ENCODE assay signal across 12 mouse cellular contexts in genomic region chr13:60105286-60105685, GRCm38 (mm10).
A peak's percentile ranks its signal among the peaks of the same experiment; 100 is the strongest.
DNase-seq lines count a peak whose midpoint lies in the region; ATAC-seq lines count a peak whose summit lies in the region.
"Had no signal": no experiment of that assay in that cellular context is flagged by ENCODE, and none has a peak within 500 bp of the region (broad histone marks: within the 10 kb centered on the region; RNA-seq: fewer than 3 reads in every experiment).

No protein-coding gene starts in this region.

- no peaks in the 10 kb centered on the region for H3K9me3 ChIP-seq in heart, embryonic 10.5 days
- H3K9me3 ChIP-seq in liver, embryonic 12.5 days (replicated peaks): no peaks in the 10 kb centered on the region

- no peak overlapping the region for H3K4me3 ChIP-seq in heart, embryonic 10.5 days
- H3K4me3 ChIP-seq in liver, embryonic 12.5 days: no peak overlapping the region

- 85% methylated on average over 9 of the region's 9 CpGs for WGBS in heart, embryonic 10.5 days
- 65% methylated on average over 9 of the region's 9 CpGs for WGBS in liver, embryonic 12.5 days (ENCODE audit: insufficient replicate concordance)

- no peak overlapping the region for H3K9ac ChIP-seq in liver, embryonic 12.5 days

- H3K27ac ChIP-seq in heart, embryonic 10.5 days: no peak overlapping the region
- no peak overlapping the region for H3K27ac ChIP-seq in liver, embryonic 12.5 days

- no peak for ATAC-seq in liver, embryonic 12.5 days
- ATAC-seq: activated CD4-positive, CD25-positive, alpha-beta regulatory T cell, adult 4 months had no signal

- H3K27me3 ChIP-seq in heart, embryonic 10.5 days (ENCODE audit: insufficient read depth, poor library complexity, severe bottlenecking): no peaks in the 10 kb centered on the region
- no peaks in the 10 kb centered on the region for H3K27me3 ChIP-seq in liver, embryonic 12.5 days (replicated peaks)

- peaks cover 4% of the 10 kb centered on the region for H3K4me1 ChIP-seq in heart, embryonic 10.5 days
- H3K4me1 ChIP-seq in liver, embryonic 12.5 days: no peaks in the 10 kb centered on the region

- H3K4me2 ChIP-seq in liver, embryonic 12.5 days: no peak overlapping the region

- DNase-seq in cerebellum, adult 11 months: peak; percentile 12
- no peak for DNase-seq in cerebellum, adult 8-10 months
- peak; percentile 41 for DNase-seq in heart, embryonic 10.5 days (ENCODE audit: low spot score)
- DNase-seq in heart, postnatal 4 days: no peak
- peak; percentile 40 to 55 for DNase-seq in layer of hippocampus, postnatal 10 days (ENCODE audit: low spot score in 2 of 2)
- peak; percentile 82 for DNase-seq in right cerebral cortex, postnatal 10 days (ENCODE audit: low spot score in 2 of 2)
- DNase-seq in embryo, embryonic 9.5 days (ENCODE audit: extremely low spot score): no peak
- DNase-seq: heart, adult 18-20 months; kidney, adult 8-10 months; lung, postnatal 10 days had no signal

- no peaks in the 10 kb centered on the region for H3K36me3 ChIP-seq in heart, embryonic 10.5 days
- H3K36me3 ChIP-seq in liver, embryonic 12.5 days: no peaks in the 10 kb centered on the region

Comparison
In these comparisons a context has a peak if more than half of its experiments do, and no peak if none do; other contexts are left out.
1. DNase-seq: peak in cerebellum, adult 11 months (single experiment), heart, embryonic 10.5 days (single experiment), layer of hippocampus, postnatal 10 days (2 of 2) and right cerebral cortex, postnatal 10 days (2 of 2); none in cerebellum, adult 8-10 months (single experiment), heart, postnatal 4 days (single experiment) and embryo, embryonic 9.5 days (single experiment).